Mouse (Mus musculus) thymus, postnatal 36 days (tissue): ENCODE data around the gene Shisa5.

Source experiments
- DNase-seq, 2 experiments: peaks; one replicate each; pipeline ENCODE4 v3.0.0; 2022; ENCODE audit warnings: mixed read lengths in 2 of 2

Gene Shisa5

GRCm38 (mm10) chr9:109022866-109023685, 15.3 kb upstream of the Shisa5 start:
- no peak for DNase-seq

GRCm38 (mm10) chr9:109027521-109027920, 10.8 kb upstream of the Shisa5 start:
- DNase-seq: no peak

DNA sequence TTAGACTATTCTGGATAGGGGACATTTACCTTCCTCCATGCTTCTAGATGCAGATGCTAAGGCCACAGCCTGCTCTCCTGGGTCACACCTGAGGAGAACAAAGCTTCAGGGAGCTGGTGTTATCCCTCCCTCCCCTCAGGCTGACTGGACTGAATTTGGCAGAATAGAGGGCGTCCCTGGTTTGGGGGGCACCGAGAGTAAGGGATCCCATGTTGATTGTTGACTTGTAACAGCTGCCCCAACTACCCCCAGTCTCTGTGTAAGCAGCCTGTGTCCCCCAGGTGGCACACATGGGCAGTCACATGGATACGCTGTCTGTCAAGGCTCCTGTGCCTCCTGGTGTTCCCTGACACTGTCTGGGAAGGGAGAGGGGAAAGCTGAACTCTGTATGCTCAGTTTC, 9.9 kb upstream of the Shisa5 start:
- DNase-seq: no peak

DNA sequence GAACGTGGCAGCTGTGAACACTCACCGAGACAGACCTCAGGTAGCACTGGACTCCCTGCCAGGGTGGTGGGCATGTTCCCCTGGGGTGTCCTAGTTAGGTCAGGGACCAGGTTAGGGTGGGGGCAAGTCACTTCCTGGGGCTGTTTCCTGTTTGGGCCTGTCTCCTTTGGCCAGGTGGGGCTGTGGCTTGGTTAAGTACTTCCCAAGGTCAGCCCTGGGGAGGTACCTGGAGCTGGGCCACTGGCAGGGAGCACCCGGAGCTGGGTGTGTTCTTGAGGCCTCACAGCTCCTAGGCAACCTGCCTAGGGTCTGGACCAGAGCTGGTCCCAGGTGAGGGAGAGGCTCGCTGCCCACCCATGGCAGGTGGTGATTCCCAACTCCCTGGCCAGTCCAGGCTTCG, 9.4 kb upstream of the Shisa5 start:
- DNase-seq: no peak

GRCm38 (mm10) chr9:109030312-109030711, 8.1 kb upstream of the Shisa5 start:
- DNase-seq: no peak

- no peak for DNase-seq
Observed at GRCm38 (mm10) chr9:109031001-109031400, 7.4 kb upstream of the Shisa5 start.

- no peak for DNase-seq
Observed at GRCm38 (mm10) chr9:109031686-109032085, 6.7 kb upstream of the Shisa5 start.

- DNase-seq: no peak
Observed at GRCm38 (mm10) chr9:109032435-109032834, 5.9 kb upstream of the Shisa5 start.

DNA sequence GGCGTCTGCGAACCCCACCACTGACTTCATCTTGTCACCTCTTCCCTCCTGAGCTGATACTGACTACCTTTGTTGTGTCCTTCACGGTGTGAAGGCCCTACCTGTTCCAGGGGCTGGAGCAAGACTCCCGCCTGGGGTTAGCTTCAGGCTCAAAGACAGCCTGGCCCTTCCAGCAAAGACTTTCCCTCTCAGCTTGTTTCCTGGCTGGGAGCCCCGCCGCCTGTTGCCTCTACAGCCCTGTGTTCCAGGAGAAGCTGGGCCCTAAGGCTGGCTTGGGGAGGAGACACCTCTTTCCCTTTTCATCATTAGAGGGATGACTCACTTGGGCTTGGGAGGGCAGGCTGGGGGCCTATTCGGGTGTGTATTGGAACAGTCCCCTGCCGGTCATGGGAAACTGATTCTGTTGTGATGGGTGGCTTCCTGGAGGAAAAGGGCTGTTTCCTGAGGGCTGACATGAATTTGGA, 568 bp downstream of the Shisa5 start:
- no peak for DNase-seq

- DNase-seq: no peak
Observed at GRCm38 (mm10) chr9:109039681-109040080, 1.3 kb downstream of the Shisa5 start.

DNA sequence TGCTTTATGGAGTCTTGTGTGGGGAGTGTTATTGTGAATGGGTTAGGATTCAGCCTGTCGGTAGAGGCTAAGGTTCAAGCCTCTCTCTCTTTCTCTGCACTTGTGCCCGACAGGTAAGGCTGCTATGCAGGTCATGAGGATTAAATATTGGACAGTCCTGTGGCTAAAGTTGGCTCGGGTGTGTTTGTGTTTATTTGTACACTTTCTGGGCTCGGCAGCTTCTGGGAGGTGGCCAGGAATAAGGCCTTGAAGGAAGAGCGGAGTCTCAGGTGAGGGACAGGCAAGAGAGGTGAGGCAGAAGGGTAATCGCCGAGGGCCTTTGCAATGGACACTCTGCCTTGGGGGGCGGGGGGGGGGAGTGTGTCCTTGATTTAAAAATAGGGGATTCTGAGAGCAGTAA, 1.9 kb downstream of the Shisa5 start:
- no peak for DNase-seq

DNA sequence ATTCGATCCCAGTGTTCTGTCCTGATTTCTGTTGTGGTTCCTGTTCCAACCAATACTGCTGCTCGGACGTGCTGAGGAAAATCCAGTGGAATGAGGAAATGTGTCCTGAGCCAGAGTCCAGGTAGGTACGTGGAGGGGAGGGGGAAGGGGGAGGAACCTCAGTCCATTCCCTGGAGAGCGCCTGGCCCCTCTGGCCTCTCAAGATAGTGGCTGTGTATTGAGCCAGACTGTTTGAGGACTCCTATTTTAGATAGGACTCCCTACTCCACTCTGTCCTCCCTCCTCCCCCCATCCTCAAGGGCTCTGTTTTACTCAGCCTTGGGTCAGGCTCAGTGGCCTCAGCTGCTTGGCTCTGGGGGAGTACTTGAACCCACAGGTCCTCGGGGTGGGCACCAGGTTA, 2.5 kb downstream of the Shisa5 start:
- DNase-seq: no peak

DNA sequence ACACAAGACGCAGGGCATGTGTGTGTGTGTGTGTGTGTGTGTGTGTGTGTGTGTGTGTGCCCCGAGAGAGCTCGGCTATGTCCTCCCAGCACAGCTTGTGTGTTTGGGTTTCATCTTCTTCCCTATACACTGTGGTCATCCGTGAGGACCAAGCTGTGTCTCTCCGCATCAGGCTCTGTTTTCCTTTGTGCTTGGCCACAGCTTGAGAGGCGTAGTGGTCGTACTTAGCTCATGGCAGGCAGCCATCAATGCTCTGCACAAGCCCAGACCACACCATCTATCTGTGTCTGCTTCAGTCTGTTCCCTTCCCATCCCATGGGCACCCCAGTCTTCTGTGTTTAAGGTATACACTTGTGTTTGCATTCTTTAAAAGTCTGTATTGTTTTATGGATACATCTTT, 3.0 kb downstream of the Shisa5 start:
- DNase-seq: no peak

DNA sequence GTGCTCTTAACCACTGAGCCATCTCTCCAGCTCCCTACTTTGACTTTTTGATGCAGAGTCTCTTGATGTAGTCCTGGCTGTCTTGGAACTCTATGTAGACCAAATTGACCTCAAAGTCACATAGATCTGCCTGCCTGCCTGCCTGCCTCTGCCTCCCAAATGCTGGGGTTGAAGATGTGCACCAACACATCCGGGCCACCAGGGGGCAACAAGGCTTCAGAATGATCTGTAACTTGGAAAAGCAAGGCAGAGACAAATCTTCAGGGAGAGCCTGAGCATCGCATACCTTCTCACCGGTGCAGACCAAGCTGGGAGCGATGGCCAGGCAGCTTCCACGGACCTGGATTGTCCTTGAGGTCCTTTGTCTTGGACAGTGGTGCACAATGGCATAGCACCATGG, 7.9 kb downstream of the Shisa5 start:
- DNase-seq: peak; percentile 82

DNA sequence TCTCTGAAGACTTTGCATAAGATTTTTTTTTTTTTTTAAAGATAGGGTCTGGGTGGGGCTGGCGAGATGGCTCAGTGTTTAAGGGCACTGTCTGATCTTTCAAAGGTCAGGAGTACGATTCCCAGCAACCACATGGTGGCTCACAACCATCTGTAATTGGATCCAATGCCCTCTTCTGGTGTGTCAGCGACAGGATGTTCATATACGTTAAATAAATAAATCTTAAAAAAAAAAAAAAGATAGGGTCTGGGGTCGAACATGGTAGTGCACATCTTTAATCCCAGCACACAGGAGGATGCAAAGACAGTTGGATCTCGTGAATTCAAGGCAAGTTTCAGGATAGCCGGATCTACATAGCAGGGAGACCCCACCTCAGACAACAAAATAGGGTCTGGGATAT, 11.0 kb downstream of the Shisa5 start:
- no peak for DNase-seq

GRCm38 (mm10) chr9:109049996-109050673, 11.8 kb downstream of the Shisa5 start:
- DNase-seq: peak in 1 of 2 experiments; percentile 29

DNA sequence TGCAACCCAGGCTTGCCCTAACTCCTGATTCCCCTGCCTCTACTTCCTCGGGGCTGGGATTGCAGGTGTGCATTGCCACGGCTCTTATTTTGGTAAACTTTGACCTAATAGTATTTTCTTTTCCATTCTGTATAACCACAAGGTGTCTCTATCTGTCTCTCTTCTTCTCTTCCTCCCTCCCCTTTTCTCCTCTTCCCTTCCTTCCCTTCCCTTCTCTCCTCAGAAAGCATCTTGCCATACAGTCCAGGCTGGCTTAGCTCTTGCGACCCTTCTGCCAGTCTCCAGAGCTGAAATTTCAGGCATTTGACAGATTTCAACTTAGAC, 12.3 kb downstream of the Shisa5 start:
- DNase-seq: no peak

- DNase-seq: peak; percentile 47 to 54
Observed at GRCm38 (mm10) chr9:109051011-109051501, 12.7 kb downstream of the Shisa5 start.

- no peak for DNase-seq
Observed at GRCm38 (mm10) chr9:109051651-109052489, 13.5 kb downstream of the Shisa5 start.

GRCm38 (mm10) chr9:109052490-109053260, 14.3 kb downstream of the Shisa5 start:
- DNase-seq: peak in 1 of 2 experiments; percentile 42

DNA sequence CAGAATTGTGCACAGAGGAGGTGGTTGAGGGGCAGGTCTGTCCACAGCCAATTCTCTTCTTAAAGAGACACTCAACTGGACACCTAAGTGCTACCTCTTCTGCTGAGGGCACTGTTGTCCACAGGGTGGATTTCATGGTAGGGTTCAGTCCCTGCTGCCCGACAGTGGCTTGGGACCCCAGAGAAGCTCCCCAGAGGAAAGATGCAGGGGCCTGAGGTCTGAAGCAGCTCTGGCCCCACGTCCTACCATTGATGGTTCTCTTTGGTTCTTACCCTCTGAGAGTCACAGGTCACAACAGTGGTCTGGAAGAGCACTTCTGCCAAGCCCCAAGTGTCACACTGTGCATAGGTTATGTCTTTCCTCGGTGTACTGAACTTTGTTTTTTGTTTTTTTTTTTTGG, 15.0 kb downstream of the Shisa5 start:
- no peak for DNase-seq

GRCm38 (mm10) chr9:109053851-109054250, 15.5 kb downstream of the Shisa5 start:
- no peak for DNase-seq
